Mouse (Mus musculus) heart, embryonic 13.5 days (tissue): ENCODE data around the gene Emc10. TPM values are rescaled to one million over a fixed set of nuclear protein-coding genes. Genes with fewer than 3 reads are reported as not detected.

Experiments used
- ATAC-seq: fragments of 200-750 bp; cut with Nextera tagmentation; 2 replicates; pipeline ENCODE4 v1.8.0; 2017; ENCODE audit warnings: moderate TSS enrichment; ENCODE audit not compliant: insufficient number of reproducible peaks, low FRiP score, low TSS enrichment; ENCODE audit errors: extremely low read depth
- H3K27ac ChIP-seq: fragments of 300-500 bp; sonication (generic); replicated peaks from 2 replicates; pipeline ENCODE4 v1.5.1; 2015; ENCODE audit warnings: moderate library complexity, mild to moderate bottlenecking, inconsistent platforms
- H3K27me3 ChIP-seq: fragments of 300-500 bp; sonication (generic); replicated peaks from 2 replicates; pipeline ENCODE4 v1.6.1; 2015; ENCODE audit warnings: mild to moderate bottlenecking, inconsistent platforms
- H3K36me3 ChIP-seq: fragments of 300-500 bp; sonication (generic); 2 replicates; pipeline ENCODE4 v1.6.1; 2015; ENCODE audit warnings: mild to moderate bottlenecking, inconsistent platforms
- H3K4me1 ChIP-seq: fragments of 300-500 bp; sonication (generic); 2 replicates; pipeline ENCODE4 v1.6.1; 2015; ENCODE audit warnings: inconsistent platforms
- H3K4me2 ChIP-seq: fragments of 300-500 bp; sonication (generic); 2 replicates; pipeline ENCODE4 v1.6.1; 2015; ENCODE audit warnings: inconsistent platforms, mild to moderate bottlenecking, moderate library complexity
- H3K4me3 ChIP-seq: fragments of 300-500 bp; sonication (generic); 2 replicates; pipeline ENCODE4 v1.5.1; 2015; ENCODE audit warnings: moderate library complexity, mild to moderate bottlenecking, inconsistent platforms
- H3K9ac ChIP-seq: fragments of 300-500 bp; sonication (generic); 2 replicates; pipeline ENCODE4 v1.6.1; 2015; ENCODE audit warnings: inconsistent platforms, mild to moderate bottlenecking, moderate library complexity
- H3K9me3 ChIP-seq: fragments of 300-500 bp; sonication (generic); 2 replicates; pipeline ENCODE4 v1.6.1; 2016; ENCODE audit warnings: inconsistent platforms
- WGBS: fragments of 180-500 bp; shearing (Covaris S2); methylation state at CpG from one replicate; pipeline ENCODE4 v1.1.7; 2015; ENCODE audit warnings: mixed read lengths; 5-methylcytosine and 5-hydroxymethylcytosine counted together
- polyA plus RNA-seq: library from polyadenylated mRNA; unstranded; fragments of >200 nt; fragmentation: Nextera tagmentation; extraction: Ambion mirVana; gene quantifications from 2 replicates; pipeline ENCODE4 v1.2.1, GENCODE M21; 2015

Emc10 gene
- polyA plus RNA-seq, 1 experiment from 2014 or later = 88.2 TPM

DNA sequence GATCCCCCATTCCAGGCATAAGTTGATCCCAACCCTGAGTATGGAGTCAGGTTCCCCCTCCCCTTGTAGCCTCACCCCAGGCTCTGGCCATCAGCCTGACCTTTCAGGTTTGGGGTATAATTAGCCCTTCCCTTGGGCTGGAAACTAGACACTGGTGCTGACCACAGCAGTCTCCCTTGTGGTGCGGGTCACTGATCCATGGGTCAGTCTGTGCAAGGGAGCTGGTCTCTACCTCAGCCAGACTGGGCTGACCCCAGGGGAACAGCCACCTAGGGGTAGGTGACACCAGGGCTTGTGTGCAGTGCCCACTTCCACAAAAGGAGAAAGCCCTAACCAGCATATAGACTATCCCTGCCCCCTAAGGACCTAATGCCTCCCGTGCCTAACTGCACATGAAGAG, 26.7 kb upstream of the Emc10 start:
- Histone ChIP-seq H3K36me3 (no peaks in the 10 kb centered on the region), H3K9me3 (no peaks in the 10 kb centered on the region), H3K27me3 (peaks cover 90% of the 10 kb centered on the region), H3K4me2 (no peak overlapping the region), H3K27ac (no peak overlapping the region), H3K4me3 (no peak overlapping the region), H3K9ac (no peak overlapping the region), H3K4me1 (peaks cover 23% of the 10 kb centered on the region)
- no peak for ATAC-seq
- WGBS = 63% methylated on average over 2 of the region's 2 CpGs

DNA sequence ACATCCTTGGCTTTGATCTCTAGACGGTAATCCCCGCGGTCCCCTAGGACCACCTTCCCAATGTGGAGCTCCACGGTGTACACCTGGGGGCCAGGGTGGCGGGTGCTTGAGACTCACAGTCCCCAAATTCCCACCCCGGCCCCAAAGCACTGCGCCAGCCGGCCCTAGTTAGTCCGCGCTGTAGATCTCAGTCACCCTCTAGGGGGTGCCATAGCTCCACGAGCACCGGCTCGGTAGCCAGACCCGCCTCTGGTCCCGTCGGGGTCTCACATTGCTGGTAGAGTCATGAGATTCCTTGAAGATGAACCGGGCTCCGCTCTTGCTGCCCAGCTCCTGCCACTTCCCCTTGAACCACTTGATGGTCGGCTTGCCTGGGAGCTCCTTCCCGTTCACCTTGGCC, 25.4 kb upstream of the Emc10 start:
- Histone ChIP-seq H3K9ac (peak overlapping the region; percentile 63), H3K4me2 (peak overlapping the region; percentile 51), H3K36me3 (no peaks in the 10 kb centered on the region), H3K4me3 (0 out of 2 replicates have a peak overlapping the region, but pooled peaks have one; percentile 11), H3K4me1 (peaks cover 19% of the 10 kb centered on the region), H3K27me3 (peaks cover 89% of the 10 kb centered on the region), H3K9me3 (no peaks in the 10 kb centered on the region), H3K27ac (no peak overlapping the region)
- WGBS = 2% methylated on average over 20 of the region's 20 CpGs
- no peak for ATAC-seq

DNA sequence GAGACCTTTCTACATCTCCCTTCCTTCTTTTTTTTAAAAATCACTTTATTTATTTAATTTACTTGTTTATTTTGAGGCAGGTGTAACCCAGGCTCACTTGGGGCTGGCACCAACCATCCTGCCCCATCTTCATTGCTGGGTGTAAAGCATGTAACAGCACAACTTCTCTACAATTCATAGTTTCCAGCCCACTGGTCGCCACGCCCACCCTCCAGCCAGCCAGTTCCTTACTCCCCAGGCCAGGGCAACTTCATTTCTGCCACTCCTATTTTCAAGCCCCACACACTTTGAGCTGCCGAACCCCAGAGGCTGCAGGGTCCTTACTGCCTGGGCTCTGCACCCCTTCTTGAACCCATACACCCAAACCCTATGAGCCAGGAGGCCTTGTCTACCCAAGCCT, 24.7 kb upstream of the Emc10 start:
- H3K9me3 ChIP-seq = no peaks in the 10 kb centered on the region

GRCm38 (mm10) chr7:44519240-44519913, 23.0 kb upstream of the Emc10 start:
- ATAC-seq = no peak
- Histone ChIP-seq H3K9ac (no peak overlapping the region), H3K27me3 (peaks cover 86% of the 10 kb centered on the region), H3K9me3 (no peaks in the 10 kb centered on the region), H3K4me1 (peaks cover 5% of the 10 kb centered on the region), H3K36me3 (no peaks in the 10 kb centered on the region), H3K4me3 (no peak overlapping the region), H3K27ac (no peak overlapping the region), H3K4me2 (no peak overlapping the region)
- WGBS = 60% methylated on average over 9 of the region's 9 CpGs

More for the DNA sequence above, 24.7 kb upstream of the Emc10 start:
- Histone ChIP-seq H3K4me2 (no peak overlapping the region), H3K36me3 (no peaks in the 10 kb centered on the region), H3K27ac (no peak overlapping the region), H3K4me3 (no peak overlapping the region), H3K27me3 (peaks cover 88% of the 10 kb centered on the region), H3K4me1 (peaks cover 19% of the 10 kb centered on the region), H3K9ac (no peak overlapping the region)
- no peak for ATAC-seq
- WGBS = 67% methylated on average over 3 of the region's 3 CpGs

DNA sequence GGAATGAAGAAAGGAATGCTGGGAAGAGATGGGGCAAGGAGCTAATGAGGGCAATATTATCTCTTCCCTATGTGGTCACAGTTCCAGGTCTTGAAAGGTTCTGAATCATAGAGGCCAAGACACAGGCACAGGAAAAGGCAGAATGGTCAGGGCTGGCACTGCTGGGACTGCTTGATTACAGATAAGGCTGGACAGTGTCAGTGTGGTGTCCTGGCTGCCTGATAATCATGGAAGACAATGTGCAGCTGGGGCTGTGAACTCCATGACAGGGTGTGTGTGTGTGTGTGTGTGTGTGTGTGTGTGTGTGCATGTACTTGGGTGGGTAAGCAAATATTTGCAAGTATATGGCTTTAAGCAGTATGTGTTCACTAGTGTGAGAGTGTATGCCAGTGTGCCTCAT, 11.2 kb upstream of the Emc10 start:
- Histone ChIP-seq H3K9me3 (no peaks in the 10 kb centered on the region), H3K27ac (no peak overlapping the region), H3K27me3 (peaks cover 39% of the 10 kb centered on the region), H3K4me1 (no peaks in the 10 kb centered on the region), H3K36me3 (no peaks in the 10 kb centered on the region), H3K4me3 (no peak overlapping the region), H3K4me2 (no peak overlapping the region), H3K9ac (no peak overlapping the region)
- no peak for ATAC-seq

DNA sequence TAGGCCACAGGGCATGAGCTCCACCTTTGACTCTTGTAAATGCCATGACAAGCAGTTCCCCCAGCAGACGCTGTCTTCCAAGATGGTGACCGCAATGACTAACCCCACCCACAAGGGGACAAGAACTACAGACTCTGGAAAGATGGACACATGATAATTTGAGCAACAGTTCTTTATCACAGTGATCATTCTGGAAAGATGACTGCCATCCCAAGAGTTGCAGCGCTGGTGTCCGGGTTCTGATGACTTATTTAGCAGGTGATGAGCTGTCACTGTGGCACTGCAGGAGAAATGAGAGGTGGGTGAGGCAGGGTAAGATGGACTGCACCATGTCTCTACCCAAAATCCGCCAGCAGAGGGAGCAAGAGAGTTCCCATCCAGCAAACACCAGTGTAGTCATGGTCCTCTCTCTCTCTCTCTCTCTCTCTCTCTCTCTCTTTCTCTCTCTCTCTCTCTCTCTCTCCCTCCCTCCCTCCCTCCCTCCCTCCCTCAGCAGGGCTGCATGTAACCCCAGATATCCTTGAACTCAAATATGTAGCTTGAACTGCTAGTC, 5.3 kb upstream of the Emc10 start:
- Histone ChIP-seq H3K9me3 (no peaks in the 10 kb centered on the region), H3K4me2 (no peak overlapping the region), H3K9ac (no peak overlapping the region), H3K4me3 (no peak overlapping the region), H3K27me3 (peaks cover 39% of the 10 kb centered on the region), H3K36me3 (no peaks in the 10 kb centered on the region; the same call in 1 of the 2 replicates), H3K27ac (no peak overlapping the region), H3K4me1 (peaks cover 8% of the 10 kb centered on the region)
- no peak for ATAC-seq
- WGBS = 35% methylated on average over 5 of the region's 5 CpGs

DNA sequence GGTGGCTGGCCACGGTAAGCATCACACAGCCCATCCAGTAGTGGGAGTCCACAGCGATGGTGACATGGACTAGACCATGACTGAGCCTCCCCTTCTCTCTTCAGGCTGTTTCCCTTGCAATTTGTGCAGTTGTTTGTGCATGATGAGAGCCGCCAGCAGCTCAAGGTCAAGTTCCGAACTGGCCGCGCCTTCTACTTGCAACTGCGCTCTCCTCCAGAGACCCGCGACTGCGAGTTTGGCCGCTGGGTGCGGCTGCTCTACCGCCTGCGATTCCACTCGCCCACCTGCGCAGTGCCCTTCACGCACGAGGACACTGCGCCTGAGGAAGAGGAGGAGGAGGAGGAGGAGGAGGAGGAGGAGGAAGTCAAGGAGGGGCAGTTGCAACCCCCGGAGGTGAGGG, 3.7 kb upstream of the Emc10 start:
- Histone ChIP-seq H3K4me1 (peaks cover 16% of the 10 kb centered on the region), H3K4me2 (no peak overlapping the region), H3K9ac (no peak overlapping the region), H3K27me3 (peaks cover 39% of the 10 kb centered on the region), H3K36me3 (no peaks in the 10 kb centered on the region; the same call in 1 of the 2 replicates), H3K4me3 (no peak overlapping the region), H3K27ac (no peak overlapping the region), H3K9me3 (no peaks in the 10 kb centered on the region)
- ATAC-seq = no peak
- WGBS = 43% methylated on average over 20 of the region's 20 CpGs

DNA sequence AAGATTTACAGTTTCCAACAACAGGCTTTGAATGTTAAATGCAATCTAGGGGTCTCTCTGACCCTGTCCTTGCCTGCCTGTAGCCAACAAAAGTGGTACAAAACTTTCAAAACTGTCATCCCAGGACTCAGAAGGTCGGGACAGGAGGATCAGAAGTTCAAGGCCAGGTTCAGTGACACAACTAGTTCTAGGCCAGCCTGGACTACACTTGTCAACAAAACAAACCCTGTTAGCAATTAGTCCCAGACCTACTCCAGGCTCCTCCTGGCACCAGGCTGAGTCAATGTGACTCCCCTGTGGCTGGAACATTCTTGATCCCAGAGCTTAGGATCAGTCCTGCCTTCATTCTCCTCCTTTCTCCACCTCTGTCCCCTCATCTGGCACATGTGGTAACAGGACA, 2.6 kb upstream of the Emc10 start:
- Histone ChIP-seq H3K4me3 (no peak overlapping the region), H3K9ac (no peak overlapping the region), H3K36me3 (peaks cover 5% of the 10 kb centered on the region), H3K4me2 (no peak overlapping the region), H3K27ac (no peak overlapping the region), H3K9me3 (no peaks in the 10 kb centered on the region), H3K27me3 (peaks cover 39% of the 10 kb centered on the region), H3K4me1 (peaks cover 22% of the 10 kb centered on the region)
- WGBS = 73% methylated on average over 1 of the region's 1 CpGs
- no peak for ATAC-seq

GRCm38 (mm10) chr7:44497361-44498055, 1.2 kb upstream of the Emc10 start:
- Histone ChIP-seq H3K9ac (0 out of 2 replicates have a peak overlapping the region, but pooled peaks have one; percentile 92), H3K4me3 (peak overlapping the region; percentile 69), H3K9me3 (no peaks in the 10 kb centered on the region), H3K36me3 (peaks cover 19% of the 10 kb centered on the region), H3K4me2 (peak overlapping the region; percentile 89), H3K27me3 (peaks cover 33% of the 10 kb centered on the region), H3K4me1 (peaks cover 22% of the 10 kb centered on the region), H3K27ac (no peak overlapping the region)
- ATAC-seq = no peak
- WGBS = 81% methylated on average over 10 of the region's 10 CpGs

DNA sequence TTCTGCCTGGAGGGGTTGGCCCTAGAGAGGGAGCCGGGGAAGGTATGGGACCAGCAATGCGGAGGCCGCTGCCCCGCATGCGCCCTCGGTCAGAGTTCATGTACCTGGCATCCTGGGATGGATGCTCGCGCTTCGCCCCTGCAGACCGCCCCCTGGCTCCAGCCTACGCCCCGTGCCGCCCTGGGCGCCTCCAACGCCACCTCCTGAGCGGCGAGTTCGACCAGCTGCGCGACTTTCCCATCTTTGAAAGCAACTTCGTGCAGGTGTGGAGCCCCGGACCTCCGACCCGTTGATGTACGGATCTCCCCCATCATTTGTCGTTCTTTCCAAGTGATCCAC, 411 bp upstream of the Emc10 start:
- Histone ChIP-seq H3K4me1 (peaks cover 22% of the 10 kb centered on the region), H3K4me3 (peak overlapping the region; percentile 69), H3K27me3 (peaks cover 33% of the 10 kb centered on the region), H3K4me2 (peak overlapping the region; percentile 89), H3K27ac (peak overlapping the region; percentile 92), H3K9me3 (no peaks in the 10 kb centered on the region), H3K36me3 (peaks cover 27% of the 10 kb centered on the region), H3K9ac (peak overlapping the region; percentile 92)
- under 1% methylated on average over 26 of the region's 26 CpGs for WGBS
- ATAC-seq = no peak

- H3K9me3 ChIP-seq = no peaks in the 10 kb centered on the region
- H3K36me3 ChIP-seq = peaks cover 43% of the 10 kb centered on the region
- no peak for ATAC-seq
- H3K4me3 ChIP-seq = peak overlapping the region; percentile 69
- H3K4me1 ChIP-seq = peaks cover 32% of the 10 kb centered on the region
- H3K4me2 ChIP-seq = peak overlapping the region; percentile 89
- H3K9ac ChIP-seq = peak overlapping the region; percentile 92
- peaks cover 22% of the 10 kb centered on the region for H3K27me3 ChIP-seq
- WGBS = 81% methylated on average over 7 of the region's 7 CpGs
- H3K27ac ChIP-seq = no peak overlapping the region
These were observed 1.2 kb downstream of the Emc10 start for GRCm38 (mm10) chr7:44495086-44495485.
